Mouse (Mus musculus) MEL-GATA-1-ER (cell line): ENCODE results near the gene Erich3.

ENCODE experiments used
- DNase-seq: peaks from one replicate; pipeline ENCODE4 v3.0.0-alpha.2; 2012; ENCODE audit warnings: low read depth; ENCODE audit errors: extremely low read depth

The Erich3 gene

GRCm38 (mm10) chr3:154766321-154766720 is 102.7 kb downstream of the Erich3 start:
- no peak for DNase-seq

- DNase-seq: no peak
Measured at GRCm38 (mm10) chr3:154771651-154772050, 108.0 kb downstream of the Erich3 start.

GRCm38 (mm10) chr3:154778836-154779595 is 115.4 kb downstream of the Erich3 start:
- DNase-seq: no peak

- no peak for DNase-seq
Measured at GRCm38 (mm10) chr3:154786354-154786753, 122.7 kb downstream of the Erich3 start.

GRCm38 (mm10) chr3:154787611-154788010 is 124.0 kb downstream of the Erich3 start:
- DNase-seq: no peak

GRCm38 (mm10) chr3:154793571-154793970 is 129.9 kb downstream of the Erich3 start:
- DNase-seq: no peak

- DNase-seq: no peak
Measured at GRCm38 (mm10) chr3:154798806-154799205, 135.1 kb downstream of the Erich3 start.

GRCm38 (mm10) chr3:154800454-154800853 is 136.8 kb downstream of the Erich3 start:
- no peak for DNase-seq

GRCm38 (mm10) chr3:154800888-154801429 is 137.3 kb downstream of the Erich3 start:
- DNase-seq: no peak

GRCm38 (mm10) chr3:154806626-154807025 is 143.0 kb downstream of the Erich3 start:
- no peak for DNase-seq

GRCm38 (mm10) chr3:154810273-154810870 is 146.7 kb downstream of the Erich3 start:
- DNase-seq: no peak

- no peak for DNase-seq
Measured at GRCm38 (mm10) chr3:154811281-154811680, 147.6 kb downstream of the Erich3 start.

- no peak for DNase-seq
Measured at GRCm38 (mm10) chr3:154811833-154812232, 148.2 kb downstream of the Erich3 start.

GRCm38 (mm10) chr3:154812893-154813292 is 149.2 kb downstream of the Erich3 start:
- DNase-seq: no peak

- DNase-seq: no peak
Measured at GRCm38 (mm10) chr3:154815606-154816005, 151.9 kb downstream of the Erich3 start.

GRCm38 (mm10) chr3:154816231-154816630 is 152.6 kb downstream of the Erich3 start:
- no peak for DNase-seq

- DNase-seq: no peak
Measured at GRCm38 (mm10) chr3:154816801-154817625, 153.4 kb downstream of the Erich3 start.
